Mouse (Mus musculus): ENCODE results near the gene Tubb1. TPM values are rescaled to one million over a fixed set of nuclear protein-coding genes. Genes with fewer than 3 reads are reported as not detected.

Tubb1 gene
- polyA plus RNA-seq, 1 experiment from 2014 or later = 1.4 TPM

Other genes with a start within 250 kb of the Tubb1 start
- gene Gnas, start 166.4 kb upstream of the Tubb1 start, polyA plus RNA-seq (2015; fragmentation: Nextera tagmentation; extraction: Ambion mirVana) = 581 and 721 TPM in 2 replicates
- 34.1 and 63.1 TPM in 2 replicates for gene Gm20721, start 104.0 kb upstream of the Tubb1 start, polyA plus RNA-seq (2015; fragmentation: Nextera tagmentation; extraction: Ambion mirVana)
- 89.0 and 92.4 TPM in 2 replicates for gene Nelfcd, start 34.9 kb upstream of the Tubb1 start, polyA plus RNA-seq (2015; fragmentation: Nextera tagmentation; extraction: Ambion mirVana)
- 195 and 203 TPM in 2 replicates for gene Ctsz, start 11.7 kb upstream of the Tubb1 start, polyA plus RNA-seq (2015; fragmentation: Nextera tagmentation; extraction: Ambion mirVana)
- gene Atp5e, start 13.4 kb downstream of the Tubb1 start, polyA plus RNA-seq (2015; fragmentation: Nextera tagmentation; extraction: Ambion mirVana) = 624 and 803 TPM in 2 replicates
- gene Prelid3b, start 22.4 kb downstream of the Tubb1 start, polyA plus RNA-seq (2015; fragmentation: Nextera tagmentation; extraction: Ambion mirVana) = 118 and 122 TPM in 2 replicates
- 0.06 TPM in 1 of 2 replicates, not detected in the other for gene Zfp831, start 192.8 kb downstream of the Tubb1 start, polyA plus RNA-seq (2015; fragmentation: Nextera tagmentation; extraction: Ambion mirVana)

All from stomach, embryonic 16.5 days (tissue).